Mouse (Mus musculus) spleen, adult 12 weeks (tissue): Measurements from ENCODE around the gene Ttll13.
A peak's percentile ranks its signal among the peaks of the same experiment; 100 is the strongest.

Source experiments
- DNase-seq: peaks from one replicate; pipeline ENCODE4 v3.0.0; 2022; ENCODE audit warnings: low spot score

The Ttll13 gene

DNA sequence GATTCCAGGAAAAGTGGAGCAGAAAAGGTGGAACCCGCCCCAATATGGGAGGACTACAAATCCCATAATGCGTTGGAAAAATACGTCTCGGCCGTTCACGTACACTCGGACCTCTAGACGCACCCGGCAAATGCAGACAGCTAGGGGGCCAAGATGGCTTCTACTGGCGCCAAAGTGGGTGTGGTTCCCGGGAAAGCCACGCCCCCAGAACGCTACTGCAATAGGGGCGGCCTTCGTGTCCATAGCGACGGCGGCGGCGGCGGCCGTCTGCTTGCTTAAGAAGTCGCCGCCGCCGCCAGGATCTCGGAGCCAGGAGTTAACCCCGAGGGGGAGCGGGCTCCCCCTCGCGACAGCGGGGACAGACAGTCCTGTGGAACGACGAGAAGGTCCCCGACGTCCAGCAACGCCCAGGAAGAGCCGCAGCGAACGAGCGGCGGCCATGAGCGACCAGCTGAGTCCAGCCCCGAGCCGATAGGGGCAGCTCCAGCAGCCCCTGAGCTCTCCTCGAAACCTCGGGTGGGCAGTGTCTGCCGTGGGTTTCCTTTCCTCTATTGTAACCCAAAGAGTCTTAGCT, at the start of gene Ttll13:
Gene Ttll13, plus strand, starts transcription at position 229 of the 574 bp plus-strand sequence.
- peak; percentile 89 for DNase-seq

DNA sequence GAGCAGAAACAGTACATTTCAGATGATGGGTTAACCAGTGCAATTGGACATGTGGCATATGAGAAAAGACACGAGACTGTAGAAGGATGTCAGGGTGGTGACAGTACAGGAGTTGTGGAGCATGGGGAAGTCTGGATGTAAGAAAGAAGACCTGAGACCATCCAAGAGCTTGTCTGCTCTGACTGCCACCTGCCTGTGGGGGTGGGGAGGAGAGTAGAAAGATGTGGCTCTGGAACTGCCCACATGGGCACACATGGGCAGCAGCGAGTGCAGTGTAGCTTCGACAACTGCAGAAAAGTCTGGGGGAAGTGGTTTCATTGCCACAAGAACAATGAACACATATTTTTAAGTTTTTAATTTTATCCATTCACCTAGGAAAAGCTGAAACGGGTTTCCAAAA, 48.8 kb upstream of the Ttll13 start:
- no peak for DNase-seq

GRCm38 (mm10) chr7:80197941-80198778, 48.0 kb upstream of the Ttll13 start:
- peak; percentile 73 for DNase-seq

DNA sequence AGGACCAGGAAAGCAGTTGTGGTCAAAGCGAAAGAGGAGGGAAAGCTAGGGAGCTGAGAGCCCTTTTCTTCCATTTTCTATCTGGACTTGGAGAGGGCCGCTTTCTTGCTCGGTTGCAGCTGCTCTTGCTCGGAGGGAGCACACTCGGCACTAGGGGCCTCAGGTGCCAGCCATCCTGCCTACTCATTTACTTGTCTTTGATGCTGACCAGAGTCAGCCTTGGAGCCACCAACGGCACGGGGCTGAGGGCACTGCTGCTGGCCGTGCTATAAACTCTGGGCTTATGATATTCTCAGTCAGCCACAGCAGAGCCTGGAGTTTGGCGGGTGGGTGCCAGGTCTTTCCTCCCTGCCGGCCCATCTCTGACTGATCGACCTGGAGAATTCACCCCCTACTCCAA, 47.3 kb upstream of the Ttll13 start:
- no peak for DNase-seq

DNA sequence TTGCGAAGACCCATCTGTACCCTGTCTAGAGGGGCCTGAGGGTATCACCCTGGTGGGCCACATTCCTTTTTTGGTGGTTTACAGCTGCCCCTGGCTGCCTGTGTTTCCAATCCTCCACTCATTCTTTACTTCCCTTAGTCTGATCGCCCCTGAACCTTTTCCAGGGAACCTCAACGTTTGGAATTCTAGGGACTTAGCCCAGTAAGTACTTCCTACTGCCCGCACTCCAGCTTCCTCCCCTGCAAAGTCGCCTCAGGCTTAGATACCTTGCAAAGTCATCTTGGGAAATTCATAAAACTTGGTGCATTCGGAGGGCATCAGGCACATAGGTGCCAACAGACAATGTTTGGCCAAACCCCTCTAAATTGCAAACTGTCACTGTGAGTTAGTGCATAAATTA, 46.9 kb upstream of the Ttll13 start:
- DNase-seq = no peak

- DNase-seq = no peak
Observed at GRCm38 (mm10) chr7:80199851-80200587, 46.2 kb upstream of the Ttll13 start.

GRCm38 (mm10) chr7:80200588-80200945, 45.6 kb upstream of the Ttll13 start:
- no peak for DNase-seq

GRCm38 (mm10) chr7:80200963-80201539, 45.1 kb upstream of the Ttll13 start:
- no peak for DNase-seq

DNA sequence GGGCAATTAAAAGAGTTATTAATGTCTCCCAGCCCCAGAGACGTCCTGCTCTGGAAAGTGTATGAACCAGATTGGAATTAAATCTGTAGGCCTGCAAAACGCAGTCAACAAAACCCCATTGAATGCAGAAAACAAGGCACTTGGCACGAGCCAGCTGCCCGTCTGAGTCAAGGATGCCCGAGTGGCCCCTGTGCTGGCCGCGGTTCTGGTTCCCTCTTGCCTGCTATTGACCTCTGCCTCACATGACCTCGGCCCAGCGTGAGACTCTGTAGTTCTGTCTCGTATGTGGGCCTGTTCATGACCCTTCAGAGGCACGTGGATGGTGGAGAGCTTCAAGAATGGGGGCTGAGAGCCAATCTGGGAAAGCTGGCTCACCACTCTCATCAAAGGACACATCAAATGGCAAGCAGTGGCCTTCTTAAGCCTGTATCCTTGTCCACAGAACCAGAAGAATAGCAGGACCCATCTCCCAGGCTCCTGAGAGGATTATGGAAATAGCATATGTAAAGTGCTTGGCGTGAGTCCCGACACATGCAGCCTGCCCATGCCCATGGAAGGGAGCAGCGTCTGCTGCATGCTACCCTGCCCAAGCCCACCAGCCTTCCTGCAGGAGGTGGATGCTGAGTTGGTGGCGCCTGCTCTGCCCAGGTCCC, 44.2 kb upstream of the Ttll13 start:
- DNase-seq = no peak

GRCm38 (mm10) chr7:80202961-80203360, 43.2 kb upstream of the Ttll13 start:
- no peak for DNase-seq

DNA sequence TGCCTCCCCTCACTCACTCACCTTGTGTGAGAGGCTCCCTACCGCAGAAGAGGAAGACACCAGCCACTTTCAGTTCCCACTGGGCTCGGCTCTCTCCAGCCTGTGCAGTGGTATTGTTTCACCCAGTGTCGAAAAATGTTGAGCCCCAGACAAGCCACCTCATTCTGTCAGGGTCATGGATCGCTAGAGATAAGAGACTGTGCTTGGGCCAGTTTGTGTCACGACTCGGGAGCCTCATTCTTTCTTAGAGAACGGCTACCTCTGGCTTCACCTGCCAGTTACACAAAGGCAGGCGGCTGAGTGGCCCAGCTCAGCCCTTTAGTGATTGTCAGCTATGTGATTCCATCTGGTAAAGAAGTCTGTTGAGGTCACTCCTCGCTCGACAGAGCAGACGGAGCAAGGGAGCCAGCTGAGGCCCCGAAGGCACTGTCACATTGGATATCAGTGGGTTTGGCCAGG, 42.5 kb upstream of the Ttll13 start:
- DNase-seq = no peak

DNA sequence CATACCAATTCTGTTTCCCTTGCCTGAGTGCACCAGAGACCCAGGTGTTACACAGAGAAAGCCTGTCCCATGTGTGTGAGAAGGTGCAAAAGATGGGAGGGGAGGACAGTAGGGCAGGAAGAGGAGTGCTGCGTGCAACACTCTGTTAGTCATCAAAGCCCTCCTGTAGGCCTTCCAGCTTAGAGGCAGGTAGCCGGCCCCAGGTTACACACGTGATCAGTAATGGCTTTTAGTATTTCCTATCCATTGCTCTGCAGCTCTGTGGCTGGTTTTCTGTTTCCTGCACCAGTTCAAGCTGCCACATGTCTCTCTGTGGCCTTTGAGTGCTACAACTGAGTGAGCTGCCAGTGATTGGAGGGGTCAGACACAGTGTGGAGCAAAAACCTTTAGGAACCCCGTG, 41.8 kb upstream of the Ttll13 start:
- no peak for DNase-seq

GRCm38 (mm10) chr7:80204961-80205360, 41.2 kb upstream of the Ttll13 start:
- DNase-seq = no peak

DNA sequence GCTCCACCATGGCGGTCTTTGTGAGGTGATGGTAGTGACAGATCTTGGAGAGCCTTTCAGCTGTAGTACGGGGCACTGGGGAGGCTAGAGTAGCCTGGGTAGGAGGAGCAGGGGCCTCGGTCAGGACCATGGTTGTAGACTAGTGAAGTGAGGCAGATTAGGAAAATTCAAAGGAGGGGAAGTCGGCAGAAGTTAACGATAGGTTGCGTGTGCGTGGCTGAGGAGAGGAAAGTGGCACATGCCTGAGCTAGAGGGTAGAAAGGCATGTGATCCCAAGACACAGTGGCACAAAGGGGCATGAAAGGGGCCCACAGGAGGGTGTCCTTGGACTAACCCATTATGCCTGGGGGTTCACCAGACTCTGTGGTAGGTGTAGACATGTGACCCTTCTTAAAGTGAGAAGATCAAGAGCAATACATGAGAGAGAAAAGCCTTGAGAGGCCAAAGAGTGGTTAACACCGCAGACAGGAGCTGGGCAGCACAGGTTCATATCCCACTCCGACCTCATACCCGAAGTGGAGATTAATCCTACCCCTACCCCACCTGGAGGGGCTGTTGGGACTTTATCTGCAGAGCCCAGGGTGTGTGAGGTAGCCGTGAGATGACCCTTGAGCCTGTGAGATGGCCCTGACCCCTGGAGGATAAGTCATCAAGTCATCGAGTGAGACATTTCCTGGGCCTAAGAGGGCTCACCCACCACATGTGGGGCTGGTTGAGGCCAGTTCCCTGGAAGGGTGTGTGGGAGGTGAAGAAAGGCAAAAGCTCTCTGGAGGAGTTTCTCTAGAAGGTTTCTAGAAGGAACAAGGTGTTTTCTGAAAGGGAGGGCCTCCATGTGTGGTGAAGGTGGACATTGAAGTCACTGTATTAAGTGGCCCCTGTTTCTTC, 40.2 kb upstream of the Ttll13 start:
- no peak for DNase-seq

DNA sequence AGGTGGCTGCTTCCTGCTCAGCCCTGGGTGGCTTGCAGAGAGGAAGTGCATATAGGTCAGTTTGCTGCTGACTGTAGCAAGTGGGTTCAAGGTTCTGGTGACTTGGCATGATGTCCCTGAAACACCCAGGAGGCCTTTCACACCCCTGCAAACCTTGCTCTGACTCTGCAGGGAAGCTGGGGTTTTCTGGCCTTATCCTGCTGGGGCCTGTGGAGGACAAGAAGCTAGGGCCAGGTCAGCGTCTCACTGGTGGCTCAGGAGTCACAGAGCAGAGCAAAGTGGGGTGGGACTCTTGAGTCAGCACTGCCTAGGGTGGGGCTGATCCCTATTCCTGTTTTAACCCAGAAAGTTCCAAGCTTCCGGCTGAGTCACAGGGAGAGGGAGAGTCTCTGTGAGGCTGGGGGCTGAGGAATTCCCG, 38.9 kb upstream of the Ttll13 start:
- no peak for DNase-seq

GRCm38 (mm10) chr7:80208026-80208642, 38.0 kb upstream of the Ttll13 start:
- peak; percentile 49 for DNase-seq

- peak; percentile 85 for DNase-seq
Observed at GRCm38 (mm10) chr7:80208738-80209430, 37.3 kb upstream of the Ttll13 start.

- peak; percentile 51 for DNase-seq
Observed at GRCm38 (mm10) chr7:80209669-80210068, 36.5 kb upstream of the Ttll13 start.

DNA sequence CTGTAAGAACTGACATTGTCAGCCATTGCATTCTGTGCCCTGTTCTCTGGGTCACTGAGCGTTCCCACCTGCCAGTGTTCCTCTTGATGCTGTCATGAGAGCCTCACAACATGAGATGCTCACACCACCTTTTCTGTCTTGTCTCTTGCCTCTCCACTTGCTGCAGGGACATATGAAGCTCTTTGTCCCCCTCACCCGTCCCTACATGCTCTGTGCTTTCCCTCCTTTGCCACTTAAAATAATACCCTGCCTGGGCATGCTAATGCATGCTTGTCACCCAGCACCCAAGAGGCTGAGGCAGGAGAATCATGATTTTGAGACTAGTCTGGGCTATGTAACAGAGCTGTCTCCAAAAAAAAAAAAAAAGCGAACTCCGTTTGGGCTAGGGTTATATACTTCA, 35.2 kb upstream of the Ttll13 start:
- DNase-seq = no peak

- no peak for DNase-seq
Observed at GRCm38 (mm10) chr7:80213604-80214003, 32.6 kb upstream of the Ttll13 start.
